Mouse (Mus musculus) gastrocnemius, postnatal 25 days (tissue): ENCODE data around the gene Rp9. TPM values are rescaled to one million over a fixed set of nuclear protein-coding genes. Genes with fewer than 3 reads are reported as not detected.
"Not testable (repeated sequence)": the region's sequence is repeated elsewhere in the genome, so short reads cannot be mapped to it uniquely, and the experiment has no call there.

ENCODE experiments used
- DNase-seq: peaks from one replicate; pipeline ENCODE4 v3.0.0; 2022
- total RNA-seq, 2 experiments: library from RNA; stranded (reverse); gene quantifications; 1 replicate in 1 of 2; 2 replicates in 1 of 2; pipeline ENCODE4 v1.2.3; 2021

Gene Rp9
- total RNA-seq, 2 experiments from 2014 or later: 30.1 to 31.2 TPM

- DNase-seq: no peak
Observed at GRCm38 (mm10) chr9:22420491-22420890, 49.1 kb downstream of the Rp9 start.

GRCm38 (mm10) chr9:22419877-22420276, 49.7 kb downstream of the Rp9 start:
- DNase-seq: no peak

- DNase-seq: no peak
Observed at GRCm38 (mm10) chr9:22417547-22417946, 52.0 kb downstream of the Rp9 start.

- no peak for DNase-seq
Observed at GRCm38 (mm10) chr9:22416187-22416586, 53.4 kb downstream of the Rp9 start.

GRCm38 (mm10) chr9:22411002-22411857, 58.3 kb downstream of the Rp9 start, which contains the start of gene 9530077C05Rik:
9530077C05Rik (plus strand) TSS chr9:22411513.
- DNase-seq: peak; percentile 94

- no peak for DNase-seq
Observed at GRCm38 (mm10) chr9:22409501-22409900, 60.0 kb downstream of the Rp9 start.

GRCm38 (mm10) chr9:22408344-22408743, 61.2 kb downstream of the Rp9 start:
- not testable (repeated sequence) for DNase-seq

- not testable (repeated sequence) for DNase-seq
Observed at GRCm38 (mm10) chr9:22407633-22408032, 61.9 kb downstream of the Rp9 start.

- no peak for DNase-seq
Observed at GRCm38 (mm10) chr9:22405414-22405813, 64.1 kb downstream of the Rp9 start.

GRCm38 (mm10) chr9:22403501-22403900, 66.0 kb downstream of the Rp9 start:
- DNase-seq: not testable (repeated sequence)

- no peak for DNase-seq
Observed at GRCm38 (mm10) chr9:22402976-22403375, 66.6 kb downstream of the Rp9 start.

GRCm38 (mm10) chr9:22402001-22402400, 67.5 kb downstream of the Rp9 start:
- no peak for DNase-seq

GRCm38 (mm10) chr9:22399021-22399420, 70.5 kb downstream of the Rp9 start:
- no peak for DNase-seq

GRCm38 (mm10) chr9:22394725-22395124, 74.8 kb downstream of the Rp9 start:
- DNase-seq: no peak

- DNase-seq: no peak
Observed at GRCm38 (mm10) chr9:22390390-22390789, 79.2 kb downstream of the Rp9 start.

- no peak for DNase-seq
Observed at GRCm38 (mm10) chr9:22389736-22390245, 79.8 kb downstream of the Rp9 start.

GRCm38 (mm10) chr9:22389021-22389476, 80.5 kb downstream of the Rp9 start, which contains the start of gene Anln:
Anln (minus strand) TSS chr9:22389188.
- peak; percentile 90 for DNase-seq

- peak; percentile 7 for DNase-seq
Observed at GRCm38 (mm10) chr9:22388401-22388980, 81.1 kb downstream of the Rp9 start.

- DNase-seq: no peak
Observed at GRCm38 (mm10) chr9:22387901-22388300, 81.6 kb downstream of the Rp9 start.

GRCm38 (mm10) chr9:22385890-22386289, 83.7 kb downstream of the Rp9 start:
- DNase-seq: no peak

- DNase-seq: no peak
Observed at GRCm38 (mm10) chr9:22376086-22376485, 93.5 kb downstream of the Rp9 start.

- DNase-seq: no peak
Observed at GRCm38 (mm10) chr9:22372760-22373159, 96.8 kb downstream of the Rp9 start.

GRCm38 (mm10) chr9:22368030-22368429, 101.5 kb downstream of the Rp9 start:
- DNase-seq: no peak
